Mouse (Mus musculus): ENCODE measurements around the gene Plxna4.

The Plxna4 gene

DNA sequence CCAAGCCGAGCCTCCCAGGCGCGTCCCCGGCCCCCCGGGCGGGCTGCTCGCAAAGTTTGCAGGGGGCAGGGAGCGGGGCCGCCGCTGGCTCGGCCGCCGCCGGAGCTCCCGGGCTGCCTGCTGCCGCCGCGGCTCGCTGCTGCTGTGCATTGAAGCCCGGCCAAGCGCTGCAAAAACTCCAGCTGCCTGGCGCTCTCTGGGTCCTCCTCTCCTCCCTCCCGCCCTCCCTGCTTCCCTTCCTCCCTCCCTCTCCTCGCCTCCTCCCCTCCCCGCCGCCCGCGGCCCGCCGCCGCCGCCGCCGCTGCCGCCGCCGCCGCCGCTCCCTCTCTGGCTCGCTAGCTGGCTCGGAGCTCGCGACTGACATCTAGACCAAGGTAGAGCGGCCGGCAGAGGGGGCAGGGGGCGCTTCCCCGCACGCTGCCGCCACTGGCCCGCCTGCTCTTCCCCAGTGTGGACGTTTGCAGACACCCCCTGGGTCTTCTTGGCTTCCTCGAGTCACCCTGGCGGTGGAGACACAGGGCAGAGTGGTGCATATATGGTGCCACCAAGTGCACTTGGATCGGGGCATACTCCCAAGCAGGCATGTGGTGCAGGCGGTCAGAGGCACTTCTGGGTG, at the start of gene Plxna4:
Gene Plxna4 (minus strand): TSS at position 137 of the 616 bp plus-strand sequence.
- no peak for DNase-seq (ENCODE audit: low spot score in 2 of 2)

DNA sequence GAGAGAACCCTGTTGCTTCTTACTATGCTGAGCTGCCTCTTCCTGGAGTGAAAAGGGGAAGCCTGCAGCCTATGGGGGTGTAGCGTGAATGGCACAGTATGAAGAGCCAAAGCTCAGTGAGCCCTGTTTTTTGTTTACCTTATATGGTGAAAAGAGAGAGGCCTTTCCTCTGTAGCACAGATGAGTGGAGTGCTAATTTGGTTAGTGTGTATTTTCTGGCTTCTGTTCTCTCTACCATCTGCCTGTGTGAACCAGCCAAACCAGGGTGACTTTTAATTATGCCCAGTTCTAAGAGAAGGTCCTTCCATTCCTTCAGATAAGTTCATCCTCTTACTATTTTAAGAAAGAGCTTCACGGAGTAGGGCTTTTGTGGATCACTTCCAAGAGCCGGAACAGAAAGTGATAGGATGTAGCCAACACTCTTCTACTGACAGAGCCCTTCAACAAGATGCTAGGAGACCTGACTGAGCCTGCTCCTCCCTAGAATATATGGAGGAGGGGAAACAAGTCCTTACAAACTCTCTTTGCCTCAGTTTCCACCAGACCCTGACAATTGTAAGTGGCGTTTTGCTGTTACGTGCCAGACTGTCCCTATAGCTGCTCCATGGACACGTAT, 49.7 kb upstream of the Plxna4 start:
- no peak for DNase-seq (ENCODE audit: low spot score in 2 of 2)

DNA sequence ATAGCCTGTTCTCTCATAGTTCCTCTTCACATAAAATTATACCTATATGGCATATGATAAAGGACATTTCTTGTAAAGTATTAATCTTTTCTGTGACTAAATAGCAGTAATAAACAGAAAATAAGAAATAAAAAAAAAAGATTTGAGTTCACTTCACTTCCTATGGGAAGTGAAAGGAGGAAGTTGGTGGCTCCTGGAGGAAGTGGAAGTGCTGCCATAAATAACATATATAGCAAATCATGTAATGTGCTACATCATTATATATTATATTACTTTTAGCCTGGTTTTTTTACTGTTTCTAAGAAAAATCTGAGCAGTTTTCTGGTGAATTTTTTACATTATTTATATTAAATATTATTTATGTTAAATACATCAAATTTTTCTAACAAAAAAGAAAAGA, 22.7 kb upstream of the Plxna4 start:
- no peak for DNase-seq (ENCODE audit: low spot score in 2 of 2)

GRCm38 (mm10) chr6:32606787-32607186, 18.8 kb upstream of the Plxna4 start:
- no peak for DNase-seq (ENCODE audit: low spot score in 2 of 2)

DNA sequence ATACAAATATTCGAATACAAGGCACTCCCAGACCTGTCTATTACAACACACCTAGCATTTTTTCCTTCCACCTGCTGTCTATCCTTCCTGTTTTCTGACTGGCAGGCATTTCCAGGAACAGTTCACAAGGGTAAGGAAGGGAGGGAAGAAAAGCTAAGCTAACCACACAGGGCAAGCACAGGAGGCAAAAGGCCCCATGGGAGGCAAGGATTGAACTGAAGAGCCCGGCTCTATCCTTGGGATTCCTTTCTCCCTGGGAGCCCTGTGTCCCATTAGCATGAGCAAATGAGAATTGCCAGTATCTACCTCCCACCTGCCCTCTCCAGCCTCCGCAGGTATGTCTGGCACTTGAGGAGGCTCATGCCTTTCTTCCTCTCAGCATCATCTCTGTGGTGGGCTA, 17.6 kb upstream of the Plxna4 start:
- DNase-seq (ENCODE audit: low spot score in 2 of 2) = no peak

DNA sequence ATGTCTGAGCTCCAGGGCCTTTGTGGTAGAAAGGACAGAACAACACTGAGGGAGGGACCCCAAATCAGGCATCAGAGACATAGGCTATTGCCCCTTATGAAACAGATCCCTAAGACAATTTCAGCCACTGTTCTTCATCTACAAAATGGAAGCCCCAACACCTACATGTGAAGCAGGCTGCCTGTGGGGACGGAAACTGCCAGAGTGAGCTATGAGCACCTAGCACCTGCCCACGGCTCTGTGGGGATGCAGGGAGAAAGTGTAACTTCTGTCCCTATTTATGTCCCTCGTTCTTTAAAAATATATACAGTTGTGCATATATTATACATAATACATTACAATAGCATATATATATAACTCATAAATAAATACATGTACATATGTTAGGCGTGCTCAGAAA, 16.9 kb upstream of the Plxna4 start:
- no peak for DNase-seq (ENCODE audit: low spot score in 2 of 2)

- no peak for DNase-seq (ENCODE audit: low spot score in 2 of 2)
Measured at GRCm38 (mm10) chr6:32602130-32602529, 14.1 kb upstream of the Plxna4 start.

GRCm38 (mm10) chr6:32601306-32601705, 13.3 kb upstream of the Plxna4 start:
- DNase-seq (ENCODE audit: low spot score in 2 of 2) = no peak

DNA sequence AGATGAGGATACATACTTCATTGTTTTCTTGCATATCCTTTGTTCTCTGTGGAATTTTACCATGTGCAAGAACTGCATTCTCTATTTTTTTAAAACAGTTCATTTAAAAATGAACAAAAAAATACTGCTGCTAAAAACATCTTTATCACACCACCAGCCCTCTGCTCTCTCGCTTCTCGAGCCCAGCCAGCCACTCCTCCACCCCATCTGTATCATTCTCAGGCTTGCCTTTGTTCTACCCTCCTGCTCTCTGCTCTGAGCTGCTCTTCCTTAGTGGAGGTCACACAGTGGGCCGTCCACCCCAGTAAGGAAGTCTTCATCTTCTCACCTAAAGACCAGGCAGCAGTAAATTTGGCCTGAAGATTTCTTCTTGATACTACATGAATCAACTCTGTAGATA, 7.6 kb upstream of the Plxna4 start:
- no peak for DNase-seq (ENCODE audit: low spot score in 2 of 2)

DNA sequence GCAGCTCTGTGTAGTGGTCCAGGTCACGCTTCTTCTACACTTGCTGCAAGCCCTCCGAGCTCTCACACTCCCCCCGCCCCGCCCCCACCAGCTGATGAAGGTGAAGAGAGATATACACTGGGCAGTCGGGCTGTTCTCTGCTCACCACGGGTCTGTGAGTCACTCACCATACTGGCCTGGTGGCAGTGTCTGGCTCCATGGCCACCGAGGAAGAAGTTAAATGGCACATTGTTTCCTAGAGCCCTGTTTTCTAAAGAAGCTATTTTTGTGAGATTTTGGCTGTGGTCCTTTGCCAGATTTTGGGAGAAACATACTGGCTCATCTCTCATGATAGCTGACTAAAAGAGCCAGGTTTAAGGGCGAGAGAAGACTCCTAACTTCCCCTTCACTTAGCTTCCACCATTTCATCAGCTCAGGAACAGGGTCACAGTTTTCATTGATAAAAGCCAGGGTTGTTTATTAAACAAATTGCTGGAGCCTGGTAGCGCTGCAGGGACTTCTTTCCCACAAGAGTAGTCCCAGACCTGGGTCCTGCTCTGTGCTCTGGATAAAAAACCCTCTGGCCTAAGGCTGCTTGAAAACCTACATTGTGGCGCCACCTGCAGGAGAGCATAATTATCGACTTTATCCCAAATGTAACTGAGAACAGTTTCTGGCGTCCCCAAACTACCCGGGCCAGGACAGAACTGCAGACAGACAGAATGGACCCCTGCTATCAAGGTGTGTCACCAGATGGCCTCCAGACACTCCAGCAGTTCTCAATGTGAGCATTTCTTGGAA, 3.2 kb upstream of the Plxna4 start:
- DNase-seq (ENCODE audit: low spot score in 2 of 2) = no peak

DNA sequence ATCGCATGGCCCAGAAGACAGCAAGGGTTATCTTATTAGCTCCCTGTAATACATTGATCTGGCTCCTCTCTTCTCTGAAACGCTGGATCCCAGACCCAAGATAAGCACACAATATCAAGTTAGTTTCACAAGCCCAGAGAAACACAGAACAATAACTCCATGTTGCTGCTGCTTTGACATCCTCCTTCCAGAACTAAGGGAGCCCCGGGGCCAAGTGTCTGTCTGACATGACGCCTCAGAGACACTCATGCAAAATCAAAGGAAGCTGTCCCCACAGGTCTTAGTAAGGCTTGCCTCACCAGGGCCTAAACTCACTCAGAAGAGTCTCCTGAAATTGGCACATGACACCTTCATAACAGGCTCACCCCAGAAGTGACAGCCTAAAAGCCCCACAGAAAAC, 1.6 kb upstream of the Plxna4 start:
- DNase-seq (ENCODE audit: low spot score in 2 of 2) = no peak

GRCm38 (mm10) chr6:32587136-32588009, 619 bp downstream of the Plxna4 start:
- DNase-seq (ENCODE audit: low spot score in 2 of 2) = no peak

- no peak for DNase-seq (ENCODE audit: low spot score in 2 of 2)
Measured at GRCm38 (mm10) chr6:32586821-32587135, 1.2 kb downstream of the Plxna4 start.

DNA sequence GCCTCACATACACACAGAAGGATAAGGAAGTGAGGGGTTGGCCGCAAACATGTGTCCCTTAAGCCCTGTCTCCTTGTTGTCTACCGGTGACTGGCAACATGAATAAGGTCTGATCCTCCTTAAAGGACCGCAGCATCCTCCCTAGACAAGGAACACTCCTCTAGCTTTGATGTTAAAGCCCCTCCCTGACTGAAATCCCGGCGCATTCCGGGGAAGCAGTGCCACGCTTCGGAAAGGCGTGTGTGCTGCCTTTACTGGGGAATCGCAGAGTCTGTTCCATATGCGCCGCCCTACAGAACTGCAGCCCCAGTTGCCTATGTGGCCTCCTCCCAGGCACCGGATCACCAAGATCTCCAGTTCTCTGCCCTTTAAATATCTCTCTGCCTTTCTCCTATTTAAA, 1.6 kb downstream of the Plxna4 start:
- no peak for DNase-seq (ENCODE audit: low spot score in 2 of 2)

DNA sequence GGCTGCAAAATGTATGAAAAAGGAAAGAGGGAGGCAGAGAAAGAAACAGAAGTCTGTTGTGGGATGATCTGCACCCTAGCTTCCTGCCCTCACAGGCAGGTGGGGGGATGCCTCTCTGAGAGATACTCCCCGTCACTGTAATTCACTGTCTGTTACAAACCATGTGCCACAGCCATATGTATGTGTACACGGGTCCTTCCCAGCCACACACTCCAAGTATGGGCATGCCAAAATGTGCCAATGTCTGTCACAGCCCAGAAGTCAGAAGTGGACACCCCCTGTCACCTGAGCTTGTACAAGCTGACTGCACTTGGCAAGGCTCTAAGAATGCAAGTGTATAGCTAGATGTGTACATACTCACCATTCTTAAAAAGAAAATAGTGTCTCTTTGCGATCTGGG, 2.8 kb downstream of the Plxna4 start:
- no peak for DNase-seq (ENCODE audit: low spot score in 2 of 2)

GRCm38 (mm10) chr6:32584243-32584880, 3.6 kb downstream of the Plxna4 start:
- no peak for DNase-seq (ENCODE audit: low spot score in 2 of 2)

- DNase-seq (ENCODE audit: low spot score in 2 of 2) = no peak
Measured at GRCm38 (mm10) chr6:32583582-32583981, 4.4 kb downstream of the Plxna4 start.

- no peak for DNase-seq (ENCODE audit: low spot score in 2 of 2)
Measured at GRCm38 (mm10) chr6:32571485-32571884, 16.5 kb downstream of the Plxna4 start.

- no peak for DNase-seq (ENCODE audit: low spot score in 2 of 2)
Measured at GRCm38 (mm10) chr6:32570445-32570844, 17.5 kb downstream of the Plxna4 start.

GRCm38 (mm10) chr6:32569919-32570318, 18.1 kb downstream of the Plxna4 start:
- no peak for DNase-seq (ENCODE audit: low spot score in 2 of 2)

- no peak for DNase-seq (ENCODE audit: low spot score in 2 of 2)
Measured at GRCm38 (mm10) chr6:32546915-32547314, 41.1 kb downstream of the Plxna4 start.

DNA sequence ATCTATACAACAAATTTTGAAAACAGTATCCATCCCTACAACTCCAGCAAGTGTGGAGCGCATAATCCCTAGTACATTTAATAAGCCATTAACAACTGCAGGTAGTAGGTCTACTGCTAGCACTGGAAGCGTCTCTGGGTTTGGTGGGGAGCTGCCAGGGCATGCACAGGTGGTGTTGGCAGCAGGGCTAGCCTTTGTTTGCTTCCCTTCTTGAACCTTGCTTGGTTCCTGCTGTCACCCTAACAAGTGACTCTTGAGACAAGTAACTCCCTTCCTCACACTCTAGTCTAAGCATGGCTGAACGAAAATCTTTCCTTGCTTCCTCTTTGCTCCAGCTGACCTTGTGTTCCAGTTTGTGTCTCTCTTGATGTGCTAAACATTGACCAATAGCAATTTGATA, 44.0 kb downstream of the Plxna4 start:
- no peak for DNase-seq (ENCODE audit: low spot score in 2 of 2)

Data from natural killer cell, adult 2 months (primary cell).